Mouse (Mus musculus): ENCODE results near the gene Yeats2. TPM values are rescaled to one million over a fixed set of nuclear protein-coding genes. Genes with fewer than 3 reads are reported as not detected.

The Yeats2 gene
- polyA plus RNA-seq, 1 experiment from 2014 or later, result 4.4 TPM

Other genes with a start within 250 kb of the Yeats2 start
- 11.5 and 12.9 TPM in 2 replicates for gene Klhl6, start 158.0 kb upstream of the Yeats2 start, polyA plus RNA-seq (2015; fragmentation: Nextera tagmentation; extraction: Ambion mirVana)
- gene Klhl24, start 43.5 kb upstream of the Yeats2 start, polyA plus RNA-seq (2015; fragmentation: Nextera tagmentation; extraction: Ambion mirVana), result 5.9 and 7.1 TPM in 2 replicates
- gene Map6d1, start 100.3 kb downstream of the Yeats2 start, polyA plus RNA-seq (2015; fragmentation: Nextera tagmentation; extraction: Ambion mirVana), result 0.05 TPM in 1 of 2 replicates, not detected in the other
- 32.8 and 34.7 TPM in 2 replicates for gene Parl, start 161.3 kb downstream of the Yeats2 start, polyA plus RNA-seq (2015; fragmentation: Nextera tagmentation; extraction: Ambion mirVana)
- gene Cyp2ab1, start 184.3 kb downstream of the Yeats2 start, polyA plus RNA-seq (2015; fragmentation: Nextera tagmentation; extraction: Ambion mirVana), result not detected in 2 replicates

Data from liver, embryonic 16.5 days (tissue).